Mouse (Mus musculus) neural tube, embryonic 15.5 days (tissue): ENCODE data around the gene Nat8. TPM values are rescaled to one million over a fixed set of nuclear protein-coding genes. Genes with fewer than 3 reads are reported as not detected.
"Not testable (repeated sequence)": the region's sequence is repeated elsewhere in the genome, so short reads cannot be mapped to it uniquely, and the experiment has no call there.

Experiments
- ATAC-seq: fragments of 200-750 bp; cut with Nextera tagmentation; 2 replicates; pipeline ENCODE4 v1.8.0; 2017; ENCODE audit warnings: mild to moderate bottlenecking, moderate TSS enrichment, moderate library complexity; ENCODE audit not compliant: low FRiP score
- H3K27ac ChIP-seq: fragments of 300-500 bp; sonication (generic); replicated peaks from 2 replicates; pipeline ENCODE4 v1.5.1; 2015; ENCODE audit warnings: mild to moderate bottlenecking, inconsistent platforms
- H3K27me3 ChIP-seq: fragments of 300-500 bp; sonication (generic); replicated peaks from 2 replicates; pipeline ENCODE4 v1.6.1; 2015; ENCODE audit warnings: inconsistent platforms
- H3K36me3 ChIP-seq: fragments of 300-500 bp; sonication (generic); 2 replicates; pipeline ENCODE4 v1.6.1; 2015; ENCODE audit warnings: inconsistent platforms
- H3K4me1 ChIP-seq: fragments of 300-500 bp; sonication (generic); 2 replicates; pipeline ENCODE4 v1.6.1; 2015; ENCODE audit warnings: inconsistent platforms
- H3K4me2 ChIP-seq: fragments of 300-500 bp; sonication (generic); 2 replicates; pipeline ENCODE4 v1.6.1; 2015; ENCODE audit warnings: inconsistent platforms, mild to moderate bottlenecking, moderate library complexity
- H3K4me3 ChIP-seq: fragments of 300-500 bp; sonication (generic); replicated peaks from 2 replicates; pipeline ENCODE4 v1.5.1; 2015; ENCODE audit warnings: mild to moderate bottlenecking, inconsistent platforms
- H3K9ac ChIP-seq: fragments of 300-500 bp; sonication (generic); replicated peaks from 2 replicates; pipeline ENCODE4 v1.6.1; 2015; ENCODE audit warnings: mild to moderate bottlenecking, inconsistent platforms
- H3K9me3 ChIP-seq: fragments of 300-500 bp; sonication (generic); replicated peaks from 2 replicates; pipeline ENCODE4 v1.6.1; 2016; ENCODE audit warnings: inconsistent platforms
- WGBS: fragments of 180-500 bp; shearing (Covaris S2); methylation state at CpG from one replicate; pipeline ENCODE4 v1.1.7; 2015; ENCODE audit warnings: mixed read lengths; 5-methylcytosine and 5-hydroxymethylcytosine counted together
- polyA plus RNA-seq: library from polyadenylated mRNA; unstranded; fragments of >200 nt; fragmentation: Nextera tagmentation; extraction: Ambion mirVana; gene quantifications from 2 replicates; pipeline ENCODE4 v1.2.1, GENCODE M21; 2015

The Nat8 gene
- polyA plus RNA-seq, 1 experiment from 2014 or later = not detected

DNA sequence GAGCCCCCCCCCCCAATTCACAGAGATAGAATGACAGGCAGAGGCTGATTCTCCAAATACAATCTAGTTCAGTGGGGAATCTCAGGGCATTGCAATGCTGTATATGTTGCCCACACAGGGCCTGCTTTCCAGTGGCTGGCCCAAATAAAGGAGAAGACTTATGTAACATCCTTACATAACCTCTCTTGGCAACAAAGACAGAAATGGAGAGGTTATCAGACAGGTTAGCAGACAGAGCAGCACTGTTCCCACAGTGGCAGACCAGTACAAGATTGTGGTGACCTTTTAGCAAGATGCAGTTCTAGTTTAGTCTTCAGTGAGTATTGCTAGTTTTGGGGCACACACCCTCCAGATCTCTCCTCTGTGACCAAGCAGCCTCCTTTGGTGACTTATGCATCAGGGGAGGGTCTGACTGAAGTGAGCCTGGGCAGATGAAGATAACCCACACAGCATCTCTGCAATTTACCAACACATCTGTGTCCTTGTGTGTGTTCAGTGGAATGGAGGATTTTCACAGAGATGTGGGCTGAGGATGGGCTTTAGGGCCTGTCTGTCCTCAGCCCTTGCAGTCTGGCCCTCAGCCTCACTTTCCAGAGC is 2.7 kb upstream of the Nat8 start:
- H3K4me1 ChIP-seq, H3K36me3 ChIP-seq, ATAC-seq, H3K27me3 ChIP-seq, H3K4me3 ChIP-seq, H3K9ac ChIP-seq, H3K9me3 ChIP-seq, H3K27ac ChIP-seq, H3K4me2 ChIP-seq: not testable (repeated sequence)

DNA sequence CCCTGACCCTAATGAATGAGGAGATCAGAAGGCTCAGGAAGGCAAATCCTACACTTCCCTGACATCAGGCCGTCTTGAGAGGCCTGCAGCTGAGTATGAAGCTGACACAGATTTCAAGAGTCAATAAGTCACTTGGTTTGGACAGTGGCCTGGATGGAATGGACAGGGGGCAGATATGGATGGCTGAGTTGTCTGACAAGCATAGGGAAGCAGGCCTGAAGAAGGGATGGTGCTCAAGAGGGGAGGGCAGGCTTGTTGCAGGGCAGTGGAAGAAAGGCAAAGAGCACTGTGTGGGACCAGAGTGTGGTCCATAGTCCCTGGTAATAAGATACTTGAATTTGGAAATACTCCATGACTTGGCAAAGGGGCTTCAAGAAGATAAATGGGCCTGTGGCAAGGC is 2.4 kb downstream of the Nat8 start:
- Histone ChIP-seq H3K27me3 (no peaks in the 10 kb centered on the region), H3K36me3 (no peaks in the 10 kb centered on the region), H3K9ac (no peak overlapping the region), H3K4me1 (no peaks in the 10 kb centered on the region), H3K27ac (no peak overlapping the region), H3K9me3 (no peaks in the 10 kb centered on the region), H3K4me3 (no peak overlapping the region), H3K4me2 (no peak overlapping the region)
- ATAC-seq = no peak
- 71% methylated on average over 1 of the region's 1 CpGs for WGBS

DNA sequence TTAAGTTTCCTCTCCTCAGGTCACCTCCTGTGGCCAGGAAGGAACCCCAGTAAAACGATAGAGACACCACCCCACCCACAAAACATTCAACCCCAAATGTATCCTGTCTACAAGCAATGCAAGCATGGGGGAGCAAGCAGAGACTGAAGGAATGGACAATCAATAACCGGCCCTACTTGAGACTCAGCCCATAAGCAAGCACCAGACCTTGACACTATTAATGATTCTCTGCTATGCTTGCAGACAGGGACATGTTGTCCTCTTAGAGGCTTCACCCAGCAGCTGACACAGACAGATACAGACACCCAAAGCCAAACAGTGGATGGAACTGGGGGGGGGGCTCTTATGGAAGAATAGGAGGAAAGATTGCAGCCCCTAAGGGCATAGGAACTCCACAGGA is 6.0 kb downstream of the Nat8 start:
- 83% methylated on average over 2 of the region's 2 CpGs for WGBS

DNA sequence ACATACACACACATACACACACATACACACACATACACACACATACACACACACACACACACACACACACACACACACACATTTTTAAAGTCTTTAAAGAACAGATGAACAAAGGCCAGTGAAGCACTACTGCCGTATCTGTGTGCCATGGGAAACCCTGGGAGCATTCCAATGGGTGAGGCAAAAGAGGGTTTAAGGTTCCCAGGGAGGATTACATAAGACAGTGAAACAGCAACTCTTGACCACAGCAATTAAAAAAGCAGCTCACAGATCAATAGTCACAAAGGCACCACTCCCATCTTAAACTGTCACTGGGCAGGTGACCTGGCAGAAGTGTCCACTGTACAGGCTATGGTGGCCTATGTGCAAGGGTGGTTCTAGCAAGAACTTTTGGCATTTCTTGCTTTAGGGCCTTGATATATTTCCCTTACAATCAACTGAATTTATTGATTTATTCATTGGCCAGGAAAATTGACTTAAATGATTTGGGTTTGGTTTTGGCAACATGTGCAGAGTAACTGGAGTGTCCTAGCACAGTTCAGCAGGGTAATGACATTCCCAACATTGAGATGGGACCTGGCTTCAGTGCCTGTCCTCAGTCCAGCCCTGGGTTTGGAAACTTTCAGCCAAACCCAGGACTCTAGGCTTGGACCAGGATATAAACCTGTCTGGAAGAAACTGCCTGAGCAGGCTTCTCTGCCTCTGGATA is 8.3 kb downstream of the Nat8 start:
- no peaks in the 10 kb centered on the region for H3K9me3 ChIP-seq
- no peak for ATAC-seq
- no peaks in the 10 kb centered on the region for H3K4me1 ChIP-seq
- no peaks in the 10 kb centered on the region for H3K27me3 ChIP-seq
- H3K9ac ChIP-seq = no peak overlapping the region
- H3K27ac ChIP-seq = no peak overlapping the region
- H3K4me2 ChIP-seq = no peak overlapping the region
- 97% methylated on average over 1 of the region's 1 CpGs for WGBS
- no peaks in the 10 kb centered on the region for H3K36me3 ChIP-seq
- H3K4me3 ChIP-seq = no peak overlapping the region

More for the DNA sequence above, 6.0 kb downstream of the Nat8 start:
- H3K9ac ChIP-seq = no peak overlapping the region
- H3K27me3 ChIP-seq = no peaks in the 10 kb centered on the region
- ATAC-seq = no peak
- H3K4me3 ChIP-seq = no peak overlapping the region
- no peaks in the 10 kb centered on the region for H3K9me3 ChIP-seq
- no peaks in the 10 kb centered on the region for H3K36me3 ChIP-seq
- no peaks in the 10 kb centered on the region for H3K4me1 ChIP-seq
- H3K4me2 ChIP-seq = no peak overlapping the region
- H3K27ac ChIP-seq = no peak overlapping the region

DNA sequence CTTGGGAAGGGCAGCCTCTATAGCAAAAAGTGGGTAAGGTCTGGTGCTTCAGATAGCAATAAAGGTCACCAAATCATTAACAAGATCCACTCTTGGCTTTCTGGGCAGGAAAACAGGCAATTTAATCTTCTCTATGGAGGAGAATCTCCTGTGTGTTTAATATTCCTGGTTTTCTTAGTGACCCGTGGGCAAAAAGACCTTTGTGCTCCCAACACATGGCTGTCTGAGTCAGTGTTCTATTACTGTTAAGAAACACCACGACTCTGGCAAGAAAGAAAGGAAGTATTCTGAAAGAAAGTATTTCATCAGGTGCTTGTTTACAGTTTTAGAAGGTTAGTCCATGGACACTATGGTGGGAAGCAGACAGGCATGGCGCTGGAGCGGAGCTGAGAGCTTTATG is 9.6 kb downstream of the Nat8 start:
- WGBS = 86% methylated on average over 4 of the region's 4 CpGs
- no peaks in the 10 kb centered on the region for H3K4me1 ChIP-seq
- no peaks in the 10 kb centered on the region for H3K27me3 ChIP-seq
- ATAC-seq = no peak
- H3K27ac ChIP-seq = no peak overlapping the region
- no peak overlapping the region for H3K4me3 ChIP-seq
- no peaks in the 10 kb centered on the region for H3K9me3 ChIP-seq
- no peak overlapping the region for H3K4me2 ChIP-seq
- H3K36me3 ChIP-seq = no peaks in the 10 kb centered on the region
- no peak overlapping the region for H3K9ac ChIP-seq

DNA sequence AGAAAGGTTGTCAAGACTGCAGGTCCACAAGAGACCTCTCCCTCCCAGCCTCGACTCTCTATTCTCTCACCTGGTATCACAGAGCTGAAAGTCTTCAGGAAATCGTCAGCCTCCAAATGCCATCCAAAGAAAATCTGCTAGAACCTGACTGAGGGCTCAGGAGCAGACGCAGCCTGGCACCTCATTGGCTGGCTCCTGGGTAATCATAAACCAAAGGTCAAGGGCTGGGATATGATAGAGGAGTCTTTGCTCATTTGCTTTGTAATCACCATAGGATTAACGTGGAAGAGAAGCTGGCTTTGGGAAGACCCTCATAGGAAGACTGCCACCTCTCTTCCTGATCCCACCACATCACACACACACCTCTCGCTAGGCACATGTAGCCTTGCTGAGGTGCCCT is 11.0 kb downstream of the Nat8 start, which contains the start of the genes Nat8f6 and Nat8f5:
TSS of gene Nat8f6 (minus strand) at position 118 of the 400 bp plus-strand sequence.
TSS of gene Nat8f5 (minus strand) at position 136 of the 400 bp plus-strand sequence.
- no peak for ATAC-seq
- Histone ChIP-seq H3K9ac (no peak within 1 kb of the TSS), H3K4me2 (no peak within 1 kb of the TSS), H3K4me3 (no peak within 1 kb of the TSS), H3K9me3 (no peaks in the 10 kb centered on the region), H3K36me3 (no peaks in the 10 kb centered on the region), H3K27me3 (no peaks in the 10 kb centered on the region), H3K27ac (no peak within 1 kb of the TSS), H3K4me1 (no peaks in the 10 kb centered on the region)
- 84% methylated on average over 5 of the region's 5 CpGs for WGBS

DNA sequence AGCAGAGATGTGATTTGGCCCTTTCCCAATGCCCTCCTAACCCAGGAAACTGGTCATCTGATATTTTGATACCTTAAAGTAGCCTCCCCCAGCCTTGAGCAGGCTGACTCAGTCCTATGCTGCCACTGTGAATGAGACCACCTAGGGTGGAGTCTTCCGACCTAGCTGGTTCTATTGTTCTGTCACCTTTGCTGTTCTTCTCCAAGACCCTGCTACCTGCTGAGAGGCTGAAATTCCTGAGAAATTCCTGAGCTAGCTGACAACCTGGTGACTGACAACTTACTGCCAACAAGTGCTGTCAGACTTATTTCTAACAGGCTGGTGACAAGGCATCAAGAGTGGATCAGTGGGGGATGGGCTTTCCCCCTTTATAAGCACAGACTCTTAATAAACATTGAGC is 13.5 kb downstream of the Nat8 start:
- H3K4me3 ChIP-seq = no peak overlapping the region
- ATAC-seq = no peak
- no peaks in the 10 kb centered on the region for H3K36me3 ChIP-seq
- H3K4me1 ChIP-seq = no peaks in the 10 kb centered on the region
- H3K9ac ChIP-seq = no peak overlapping the region
- 49% methylated on average over 1 of the region's 1 CpGs for WGBS
- no peak overlapping the region for H3K27ac ChIP-seq
- H3K27me3 ChIP-seq = no peaks in the 10 kb centered on the region
- no peaks in the 10 kb centered on the region for H3K9me3 ChIP-seq
- H3K4me2 ChIP-seq = no peak overlapping the region

DNA sequence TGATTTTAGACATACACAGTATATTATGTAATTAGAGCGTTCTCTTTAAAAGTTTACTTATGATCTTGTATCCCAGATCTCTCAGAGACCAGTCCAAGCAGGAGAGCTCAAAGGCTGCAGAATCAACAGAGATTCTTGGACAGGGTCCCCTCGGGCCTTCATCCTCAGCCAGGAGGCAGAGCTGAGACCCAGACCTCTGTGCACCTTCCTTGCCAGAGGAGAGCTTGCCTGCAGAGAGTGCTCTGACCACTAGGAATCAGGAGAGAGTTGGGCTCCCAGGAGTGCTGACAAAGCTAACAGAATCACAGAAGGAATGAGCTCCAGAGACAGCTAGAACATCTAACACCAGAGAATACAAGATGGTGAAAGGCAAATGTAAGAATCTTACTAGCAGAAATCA is 18.5 kb downstream of the Nat8 start:
- Histone ChIP-seq H3K9ac (no peak overlapping the region), H3K36me3 (no peaks in the 10 kb centered on the region), H3K4me2 (no peak overlapping the region), H3K9me3 (no peaks in the 10 kb centered on the region), H3K4me3 (no peak overlapping the region), H3K4me1 (no peaks in the 10 kb centered on the region), H3K27me3 (no peaks in the 10 kb centered on the region), H3K27ac (no peak overlapping the region)
- no peak for ATAC-seq
- 92% methylated on average over 2 of the region's 2 CpGs for WGBS

DNA sequence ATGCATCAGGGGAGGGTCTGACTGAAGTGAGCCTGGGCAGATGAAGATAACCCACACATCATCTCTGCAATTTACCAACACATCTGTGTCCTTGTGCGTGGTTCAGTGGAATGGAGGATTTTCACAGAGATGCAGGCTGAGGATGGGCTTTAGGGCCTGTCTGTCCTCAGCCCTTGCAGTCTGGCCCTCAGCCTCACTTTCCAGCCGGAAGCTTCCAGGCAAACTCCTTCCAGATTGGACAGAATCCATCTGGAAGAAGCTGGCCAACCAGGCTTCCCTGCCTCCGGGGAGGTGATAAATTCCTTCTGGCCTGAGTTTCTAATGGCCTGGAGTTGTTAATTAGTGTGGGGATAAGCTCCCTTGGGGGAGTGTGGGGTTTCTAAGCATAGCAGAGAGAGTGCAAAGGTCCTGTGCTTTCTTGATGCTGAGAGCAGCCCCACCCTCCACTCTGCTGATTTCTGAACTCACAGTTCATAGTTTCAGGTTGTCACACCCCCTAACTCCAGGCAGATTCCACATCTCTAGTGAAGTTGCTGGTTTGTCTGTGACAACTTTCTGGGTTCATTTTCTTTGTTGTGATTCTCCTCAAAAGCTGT is 20.8 kb downstream of the Nat8 start:
- H3K27me3 ChIP-seq, H3K9ac ChIP-seq, H3K36me3 ChIP-seq, H3K27ac ChIP-seq, ATAC-seq, H3K4me2 ChIP-seq, H3K4me1 ChIP-seq, H3K9me3 ChIP-seq, H3K4me3 ChIP-seq: not testable (repeated sequence)
- 76% methylated on average over 3 of the region's 3 CpGs for WGBS

DNA sequence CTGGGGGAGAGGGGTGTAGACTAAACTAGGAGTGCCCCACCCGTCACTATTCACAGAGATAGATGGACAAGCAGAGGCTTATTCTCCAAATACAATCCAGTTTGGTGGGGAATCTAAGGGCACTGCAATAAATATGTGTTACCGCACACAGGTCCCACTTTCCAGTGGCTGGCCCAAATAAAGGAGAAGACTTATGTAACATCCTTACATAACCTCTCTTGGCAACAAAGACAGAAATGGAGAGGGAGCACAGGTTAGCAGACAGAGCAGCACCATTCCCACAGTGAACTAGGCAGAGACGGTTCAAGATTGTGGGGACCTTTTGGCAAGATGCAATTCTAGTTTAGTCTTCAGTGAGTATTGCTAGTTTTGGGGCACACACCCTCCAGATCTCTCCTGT is 21.4 kb downstream of the Nat8 start:
- not testable (repeated sequence) for H3K4me2 ChIP-seq, H3K4me1 ChIP-seq, H3K4me3 ChIP-seq, H3K9ac ChIP-seq, H3K9me3 ChIP-seq, ATAC-seq, H3K27ac ChIP-seq, H3K36me3 ChIP-seq, H3K27me3 ChIP-seq
- WGBS = 85% methylated on average over 3 of the region's 3 CpGs

DNA sequence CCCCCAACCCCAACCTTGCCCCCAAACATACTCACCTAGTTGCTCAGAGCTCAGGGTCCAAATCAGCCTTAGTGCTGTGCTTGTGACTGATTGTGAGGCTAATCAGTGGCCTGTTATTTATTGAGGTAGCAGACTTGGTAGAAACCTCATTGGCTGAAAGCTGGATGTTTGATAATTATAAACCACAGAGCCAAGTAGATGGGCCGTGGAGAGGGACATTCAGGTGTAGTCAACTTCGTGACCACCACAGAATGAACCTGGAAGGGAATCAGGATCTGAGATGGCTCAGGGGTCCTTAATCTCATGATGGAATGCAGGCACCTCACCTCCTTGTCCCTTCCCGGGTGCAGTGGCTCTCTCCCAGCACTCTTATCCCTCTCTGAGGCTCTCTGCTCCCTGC is 22.1 kb downstream of the Nat8 start:
- not testable (repeated sequence) for H3K4me2 ChIP-seq, H3K27ac ChIP-seq, H3K4me1 ChIP-seq, H3K36me3 ChIP-seq, H3K4me3 ChIP-seq, ATAC-seq, H3K9ac ChIP-seq, H3K27me3 ChIP-seq, H3K9me3 ChIP-seq
- 71% methylated on average over 3 of the region's 3 CpGs for WGBS

DNA sequence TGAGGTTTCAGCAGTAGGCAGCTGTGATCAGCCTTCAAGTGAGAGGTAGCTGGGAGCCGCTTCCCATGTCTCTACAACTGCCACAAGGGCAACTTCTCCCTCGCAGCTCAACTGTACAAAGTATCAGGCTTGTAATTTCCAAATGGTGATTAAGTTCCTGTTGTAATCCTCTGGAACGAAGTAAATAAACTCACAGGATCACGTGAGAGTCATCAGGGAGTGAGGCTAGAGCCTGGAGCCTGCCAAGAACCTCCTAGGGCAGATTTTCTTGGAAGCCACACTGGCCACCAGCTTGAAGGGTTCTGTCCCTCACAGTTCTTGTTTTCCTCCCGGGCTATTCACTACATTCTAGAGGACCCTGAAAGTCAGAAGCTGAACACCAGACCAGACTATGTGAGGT is 28.7 kb downstream of the Nat8 start:
- H3K9me3 ChIP-seq, ATAC-seq, H3K36me3 ChIP-seq, H3K4me3 ChIP-seq, H3K27me3 ChIP-seq, H3K27ac ChIP-seq, H3K4me1 ChIP-seq, H3K4me2 ChIP-seq, H3K9ac ChIP-seq: not testable (repeated sequence)
- WGBS = 76% methylated on average over 5 of the region's 5 CpGs
